Mouse (Mus musculus): ENCODE results near the gene Ptgis.

DNA sequence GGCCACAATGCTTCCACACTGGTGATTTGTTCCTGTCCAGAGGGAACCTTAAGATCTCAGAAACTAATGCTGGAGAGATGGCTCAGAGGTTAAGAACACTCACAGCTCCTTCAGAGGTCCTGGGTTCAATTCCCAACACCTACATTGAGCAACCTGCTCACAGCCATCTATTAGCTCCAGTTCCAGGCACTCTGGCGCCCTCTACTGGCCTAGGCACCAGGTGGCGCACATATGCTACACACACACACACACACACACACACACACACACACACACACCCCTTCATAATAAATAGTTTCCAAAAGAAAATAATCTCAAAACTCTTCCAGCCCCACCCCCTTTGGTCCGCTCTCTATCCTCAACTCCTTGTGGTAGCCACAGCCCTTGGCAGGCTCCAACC is 27.3 kb downstream of the Ptgis start:
- TF ChIP-seq MYOD1 (IDR thresholded peaks at IDR 0.05; ENCODE audit: control insufficient read depth in 1 of 3, insufficient read length in 2 of 3, low read depth in 2 of 3), result no peak
- TF ChIP-seq POLR2A (IDR thresholded peaks at IDR 0.05; ENCODE audit: insufficient read length, low read depth), result no peak
- no peak for TF ChIP-seq MAX (IDR thresholded peaks at IDR 0.05; ENCODE audit: low read depth)

Measured in myocyte (in vitro differentiated cells).